Mouse (Mus musculus) adipocyte (in vitro differentiated cells): ENCODE data around the gene Hsh2d.

ENCODE experiments used
- DNase-seq: peaks from one replicate; pipeline ENCODE4 v3.0.0-alpha.2; 2016; ENCODE audit warnings: low spot score

Gene Hsh2d

DNA sequence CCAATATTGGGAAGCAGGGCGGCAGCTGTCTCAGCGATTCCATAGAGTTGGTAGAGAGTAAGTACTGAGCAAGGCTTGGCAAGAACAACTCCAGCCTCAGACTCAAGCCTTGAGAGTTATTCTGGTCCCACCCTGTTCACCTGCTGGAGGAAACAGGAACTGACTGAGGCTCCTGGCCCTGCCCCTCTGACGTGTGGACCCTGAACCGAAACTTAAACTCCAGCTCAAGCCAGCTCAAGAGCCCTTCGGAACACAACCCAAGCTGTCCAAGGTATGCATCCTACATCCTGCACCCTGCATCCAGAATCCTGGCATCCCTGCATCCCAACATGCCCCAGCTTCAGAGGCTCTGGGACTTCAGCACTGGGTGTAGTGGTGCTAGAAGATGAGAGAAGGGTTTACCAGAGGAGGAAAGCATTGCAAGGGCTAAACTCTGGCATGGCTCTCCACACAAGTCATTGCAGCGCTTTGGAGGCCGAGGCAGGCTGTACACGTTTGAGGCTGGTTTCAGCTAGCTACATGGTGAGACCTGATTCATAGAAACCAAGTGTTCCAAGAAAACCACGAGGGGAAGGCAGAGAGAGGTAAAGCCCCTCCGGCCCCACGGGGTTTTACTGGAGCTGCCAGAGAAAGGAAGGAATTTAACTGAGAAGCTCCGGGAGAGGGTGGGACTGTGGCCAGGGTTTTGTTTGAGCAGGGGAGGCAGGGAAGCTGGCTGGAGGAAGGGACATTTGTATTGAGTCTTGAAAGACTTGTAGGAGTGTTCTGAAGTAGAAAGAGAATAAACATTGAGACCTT is at the start of gene Hsh2d:
Gene Hsh2d (plus strand): TSS at position 222 of the 798 bp plus-strand sequence.
- DNase-seq = no peak

DNA sequence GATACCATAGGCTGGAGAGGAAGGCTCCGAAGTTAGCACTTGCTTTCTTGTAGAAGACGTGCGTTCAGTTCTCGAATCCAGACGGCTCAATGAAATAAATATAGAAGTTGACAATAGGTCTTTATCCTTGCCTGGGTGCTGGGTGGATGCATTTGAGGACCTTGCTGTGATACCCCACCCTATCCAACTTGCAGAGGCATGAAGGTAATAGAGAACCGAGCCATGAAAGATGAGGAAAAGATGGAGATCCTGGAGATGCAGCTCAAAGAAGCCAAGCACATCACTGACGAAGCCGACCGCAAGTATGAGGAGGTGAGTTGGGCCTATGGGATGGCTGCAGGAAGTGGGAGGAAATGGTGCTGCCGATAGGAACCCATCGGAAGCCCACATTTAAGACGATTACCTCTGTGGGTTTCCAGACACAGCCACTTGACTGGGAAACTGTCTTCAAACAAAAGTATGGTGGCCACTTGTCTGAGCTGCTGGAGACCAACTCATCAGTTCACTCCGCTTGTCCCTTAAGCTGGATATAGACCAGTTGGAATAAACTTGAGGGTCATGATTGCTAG is 46.1 kb upstream of the Hsh2d start:
- DNase-seq = no peak

DNA sequence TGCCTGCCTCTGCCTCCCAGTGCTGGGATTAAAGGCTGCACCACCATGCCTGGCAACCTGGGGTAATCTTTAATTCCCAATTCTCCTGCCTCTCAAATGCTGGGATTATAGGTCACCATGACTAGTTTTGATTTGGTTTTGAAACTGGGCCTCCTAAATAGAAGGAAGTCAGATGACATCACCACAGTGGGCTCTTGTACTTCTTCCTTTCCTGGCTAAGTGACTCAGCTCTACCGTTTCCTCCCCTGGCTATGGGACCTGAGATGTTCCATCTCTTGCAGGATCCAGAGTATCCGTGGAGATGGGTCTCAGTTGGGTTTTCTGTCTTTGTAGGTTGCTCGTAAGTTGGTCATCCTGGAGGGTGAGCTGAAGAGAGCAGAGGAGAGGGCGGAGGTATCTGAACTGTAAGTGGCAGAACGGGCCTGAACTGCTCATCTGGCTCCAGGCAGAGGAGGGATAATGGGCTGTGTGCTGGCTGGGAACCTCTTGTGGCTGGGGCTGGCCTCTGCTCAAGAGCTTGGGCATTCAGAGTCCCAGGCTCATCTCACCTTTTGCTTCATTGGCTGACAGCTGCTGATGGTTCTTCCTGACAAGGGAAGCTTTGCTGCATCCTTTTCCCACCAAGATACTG is 45.0 kb upstream of the Hsh2d start:
- peak; percentile 47 for DNase-seq

DNA sequence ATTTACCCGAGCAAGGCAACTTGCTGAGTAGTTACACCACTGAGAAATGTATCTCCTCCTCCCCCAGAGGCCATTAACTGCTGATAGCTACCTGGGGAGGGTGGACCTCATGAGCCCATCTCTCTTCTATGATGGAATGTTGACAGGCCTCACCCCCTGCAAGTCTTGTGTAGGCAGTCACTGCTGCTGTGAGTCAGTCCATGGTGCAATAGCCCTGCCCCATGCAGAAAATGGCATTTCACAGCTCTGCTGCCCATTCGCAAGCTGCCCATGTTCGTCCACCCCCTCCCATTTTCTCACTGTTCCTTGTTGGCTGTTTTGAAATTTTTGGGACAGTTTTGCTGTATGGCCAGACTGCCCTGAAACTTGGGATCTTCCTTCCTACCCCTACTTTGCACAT is 43.9 kb upstream of the Hsh2d start:
- peak; percentile 47 for DNase-seq

DNA sequence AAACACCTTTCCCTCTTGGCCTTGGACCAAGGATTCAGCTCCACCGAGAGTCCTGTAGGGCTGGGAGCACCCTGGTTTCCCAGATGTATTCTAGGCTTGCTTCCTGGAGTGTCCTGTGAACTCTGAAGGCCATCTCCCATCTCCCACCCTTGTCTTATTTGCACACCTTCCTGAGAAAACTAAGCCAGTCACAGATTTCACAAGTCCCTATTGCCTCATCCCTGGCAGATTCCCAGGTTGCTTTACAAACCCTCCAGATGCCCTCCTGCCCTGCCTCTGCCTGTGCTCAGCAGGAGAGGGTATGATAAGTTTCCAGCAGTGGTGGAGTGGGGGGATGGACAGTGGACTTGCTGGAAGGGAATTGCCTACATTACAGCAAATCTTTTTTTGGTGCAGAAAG is 43.4 kb upstream of the Hsh2d start:
- DNase-seq = peak; percentile 84

DNA sequence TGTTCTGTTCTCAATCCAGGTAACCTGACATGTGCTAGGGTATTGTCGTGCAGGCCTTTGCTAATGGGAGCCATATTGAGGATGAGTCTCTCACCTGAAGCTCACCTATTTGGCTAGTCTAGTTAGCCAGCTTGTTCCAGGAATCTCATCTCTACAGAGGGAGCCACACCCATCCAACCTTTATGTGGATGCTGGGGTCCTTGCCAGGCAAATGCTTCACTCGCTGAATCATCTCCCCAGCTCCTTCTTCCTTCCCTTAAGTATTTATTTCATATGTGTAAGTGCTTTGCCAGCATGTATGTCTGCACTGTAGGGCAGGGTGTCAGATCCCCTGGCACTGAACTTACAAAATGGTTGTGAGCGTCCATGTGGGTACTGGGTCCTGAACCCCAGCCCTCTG is 42.9 kb upstream of the Hsh2d start:
- DNase-seq = no peak

DNA sequence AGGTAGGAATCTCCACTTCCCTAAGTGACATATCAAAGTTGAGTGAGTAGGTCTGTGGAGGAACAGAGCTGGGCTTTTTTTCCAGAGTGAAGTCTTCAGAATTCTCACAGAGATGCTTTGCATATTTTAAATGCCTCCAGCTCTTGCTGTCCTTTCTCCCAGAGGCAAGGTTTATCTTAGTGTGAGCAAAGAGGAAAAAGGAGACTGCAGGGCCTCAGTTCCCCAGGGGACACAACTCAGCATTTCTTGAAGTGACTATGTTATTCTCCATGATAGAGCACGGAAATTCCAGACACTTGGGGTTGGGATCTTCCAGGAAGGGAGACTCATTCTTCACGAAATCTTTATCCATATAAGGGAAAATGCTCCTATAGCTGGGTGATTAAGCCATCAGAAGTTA is 42.2 kb upstream of the Hsh2d start:
- no peak for DNase-seq

DNA sequence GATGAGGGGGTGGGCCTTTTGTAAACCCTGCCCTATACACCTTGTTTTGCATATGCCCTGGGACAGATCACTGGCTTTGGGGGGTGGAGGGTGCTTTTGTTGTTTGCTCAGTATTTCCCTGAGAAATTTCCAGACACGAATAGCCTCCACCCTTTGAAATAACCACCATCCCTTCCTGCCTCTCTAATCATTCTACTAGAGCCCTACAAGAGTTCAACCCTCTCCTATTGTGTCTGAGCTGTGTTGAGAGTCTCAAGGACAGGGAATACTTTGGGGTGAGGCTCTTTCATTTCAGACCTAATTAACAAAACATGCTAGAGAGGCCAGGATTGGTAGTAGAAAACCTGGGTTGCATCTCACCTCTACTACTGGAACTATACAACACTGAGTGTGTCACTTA is 40.4 kb upstream of the Hsh2d start:
- DNase-seq = no peak

DNA sequence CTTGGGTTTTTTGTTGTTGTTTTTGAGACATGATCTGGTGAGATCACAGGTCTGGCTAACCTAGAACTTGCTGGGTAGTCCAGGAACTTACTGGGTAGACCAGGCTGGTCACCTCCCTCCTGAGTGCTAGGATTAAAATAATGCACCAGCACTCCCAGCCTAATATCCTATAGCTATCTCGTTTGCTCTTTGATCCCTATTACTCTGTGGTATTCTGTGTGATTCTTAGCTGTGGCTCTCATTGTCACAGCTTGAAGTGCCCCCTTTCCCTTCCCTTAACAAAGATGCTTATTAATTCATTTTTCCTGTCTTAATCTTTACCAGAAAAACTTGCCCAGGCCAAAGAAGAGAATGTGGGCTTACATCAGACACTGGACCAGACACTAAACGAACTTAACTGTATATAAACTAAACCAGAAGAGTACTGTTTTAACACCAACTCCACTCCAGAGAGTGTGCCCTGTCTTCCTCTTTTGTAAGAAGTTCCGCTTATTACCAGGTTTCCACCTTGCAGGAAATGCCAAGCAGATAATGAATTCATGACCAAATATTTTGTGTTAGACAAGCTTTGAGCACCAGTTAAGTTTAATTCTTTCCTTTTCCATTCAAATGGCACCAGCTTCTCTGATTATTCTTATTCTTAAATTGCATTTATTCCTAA is 37.9 kb upstream of the Hsh2d start:
- DNase-seq = no peak

DNA sequence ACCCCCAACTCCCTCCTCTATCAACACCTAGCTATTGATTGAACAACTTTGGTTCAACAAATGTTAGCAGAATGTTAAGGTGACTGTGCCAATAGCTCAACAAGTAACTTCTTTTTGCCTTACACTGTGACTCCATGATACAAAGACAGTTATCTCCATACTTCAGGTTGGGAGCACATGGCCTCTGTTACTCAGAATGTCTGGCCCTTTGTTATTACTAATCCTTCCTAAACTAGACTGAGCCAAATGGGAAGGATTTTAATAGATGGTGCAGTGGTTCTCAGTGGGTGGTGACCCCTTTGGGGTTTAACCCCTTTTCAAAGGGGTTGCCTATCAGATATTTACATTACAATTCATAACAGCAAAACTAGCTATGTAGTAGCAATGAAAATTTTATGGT is 36.1 kb upstream of the Hsh2d start:
- DNase-seq = no peak

DNA sequence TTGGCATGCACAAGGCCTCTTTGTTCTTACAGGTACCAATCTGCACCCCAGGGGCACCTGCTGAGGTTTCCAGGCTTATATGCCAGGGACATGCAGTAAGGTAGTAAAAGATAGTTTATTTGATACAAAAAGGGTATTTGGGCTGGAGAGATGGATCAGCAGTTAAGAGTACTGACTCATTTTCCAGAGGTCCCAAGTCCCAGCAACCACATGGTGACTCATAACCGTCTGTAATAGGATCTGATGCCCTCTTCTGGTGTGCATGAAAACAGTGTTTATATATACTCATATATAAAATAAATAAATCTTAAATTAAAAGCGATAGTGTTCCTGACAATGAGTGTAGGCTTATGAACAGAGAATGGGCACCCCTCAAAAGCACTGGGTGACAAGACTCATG is 31.3 kb upstream of the Hsh2d start:
- DNase-seq = no peak

DNA sequence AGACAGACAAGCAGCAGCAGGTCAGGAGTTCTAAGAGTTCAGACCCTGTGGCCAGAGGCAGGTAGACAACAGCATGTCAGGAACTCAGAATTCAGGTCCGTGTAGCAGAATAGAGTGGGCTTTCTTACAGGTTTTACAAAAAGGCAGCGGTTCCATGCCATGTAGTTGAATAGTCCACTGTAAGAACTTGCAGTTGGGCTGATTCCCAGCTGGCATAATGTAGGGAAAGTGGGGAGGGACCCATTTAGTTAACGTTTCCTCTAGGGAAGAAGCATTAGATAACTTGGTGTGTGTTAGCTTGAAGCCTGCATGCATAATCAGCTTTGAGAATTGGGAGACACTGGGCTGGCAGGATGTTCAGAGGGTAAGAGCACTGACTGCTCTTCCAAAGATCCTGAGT is 30.7 kb upstream of the Hsh2d start:
- peak; percentile 24 for DNase-seq

DNA sequence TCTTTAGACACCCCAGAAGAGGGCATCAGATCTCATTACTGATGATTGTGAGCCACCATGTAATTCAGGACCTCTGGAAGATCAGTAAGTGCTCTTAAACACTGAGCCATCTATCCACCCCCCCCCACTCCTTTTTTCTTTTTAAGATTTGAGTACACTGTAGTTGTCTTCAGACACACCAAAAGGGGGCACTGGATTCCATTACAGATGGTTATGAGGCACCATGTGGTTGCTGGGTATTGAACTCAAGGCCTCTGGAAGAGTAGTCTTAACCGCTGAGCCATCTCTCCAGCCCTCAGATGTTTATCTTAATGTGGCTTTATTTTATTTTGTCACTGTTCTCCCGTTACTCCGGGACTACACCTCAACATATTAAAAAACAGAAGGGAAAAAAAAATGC is 29.4 kb upstream of the Hsh2d start:
- no peak for DNase-seq

DNA sequence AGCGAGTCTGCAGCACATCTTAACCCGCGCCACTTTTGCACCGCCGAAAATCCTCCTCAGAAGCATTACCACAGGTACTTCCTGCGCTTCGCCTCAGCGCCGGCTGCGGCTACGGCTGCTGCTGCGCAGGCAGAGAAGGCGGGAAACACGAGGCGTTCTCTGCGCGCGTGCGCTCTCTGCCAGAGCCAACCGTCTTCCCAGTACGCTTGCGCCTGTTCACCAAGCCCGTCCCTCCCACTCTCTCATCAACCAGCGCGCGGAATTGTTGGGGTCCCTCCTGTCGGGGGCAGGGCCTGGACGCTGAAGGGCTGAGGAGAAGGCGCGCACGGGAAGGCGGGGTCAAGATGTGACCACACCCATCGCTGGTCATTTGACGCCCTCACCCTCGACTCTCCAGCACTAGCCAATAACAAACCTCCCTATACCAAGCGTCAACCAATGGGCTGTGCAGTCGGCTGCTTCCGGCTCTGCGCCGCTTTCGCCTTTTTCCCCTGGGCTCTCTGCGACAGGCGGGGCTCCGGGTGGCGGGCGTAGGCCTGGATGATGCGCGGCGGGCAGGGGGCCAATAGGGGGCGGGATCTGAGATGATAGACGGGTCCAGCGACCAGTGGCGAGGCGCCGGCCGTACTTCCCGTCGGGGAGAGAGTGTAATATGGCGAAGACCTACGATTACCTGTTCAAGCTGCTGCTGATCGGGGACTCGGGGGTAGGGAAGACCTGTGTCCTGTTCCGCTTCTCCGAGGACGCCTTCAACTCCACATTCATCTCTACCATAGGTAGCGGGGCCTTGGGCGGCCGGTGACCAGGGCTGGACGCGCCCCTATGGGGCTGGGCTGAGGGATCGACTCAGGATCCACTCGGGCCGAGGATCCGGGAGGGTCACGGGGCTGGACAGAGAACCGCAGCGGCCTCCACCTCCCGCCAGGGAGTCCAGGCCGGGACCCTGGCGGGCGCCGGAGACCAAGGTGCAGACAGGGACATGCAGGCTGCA is 28.4 kb upstream of the Hsh2d start, which contains the start of gene Rab8a:
Gene Rab8a (plus strand): TSS at position 494 of the 991 bp plus-strand sequence.
- peak; percentile 99 for DNase-seq

DNA sequence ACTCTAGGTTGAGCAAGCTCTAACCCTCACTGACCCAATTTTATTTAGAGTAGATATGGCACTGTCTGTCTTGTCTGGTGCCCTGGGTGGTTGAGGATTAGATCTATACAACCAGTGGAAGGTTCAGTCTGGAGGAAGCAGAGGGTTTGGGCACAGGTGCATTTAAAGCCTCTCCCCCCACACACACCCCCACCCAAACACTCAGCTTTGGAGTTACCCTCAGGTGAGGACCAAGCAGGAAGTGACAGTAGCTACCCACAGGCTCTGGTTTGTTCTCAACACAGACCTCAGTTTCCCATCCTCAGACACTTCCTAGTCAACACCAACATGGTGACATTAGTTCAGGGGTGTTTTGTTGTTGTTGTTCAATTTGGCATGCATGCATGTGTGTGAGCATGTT is 26.6 kb upstream of the Hsh2d start:
- DNase-seq = no peak

DNA sequence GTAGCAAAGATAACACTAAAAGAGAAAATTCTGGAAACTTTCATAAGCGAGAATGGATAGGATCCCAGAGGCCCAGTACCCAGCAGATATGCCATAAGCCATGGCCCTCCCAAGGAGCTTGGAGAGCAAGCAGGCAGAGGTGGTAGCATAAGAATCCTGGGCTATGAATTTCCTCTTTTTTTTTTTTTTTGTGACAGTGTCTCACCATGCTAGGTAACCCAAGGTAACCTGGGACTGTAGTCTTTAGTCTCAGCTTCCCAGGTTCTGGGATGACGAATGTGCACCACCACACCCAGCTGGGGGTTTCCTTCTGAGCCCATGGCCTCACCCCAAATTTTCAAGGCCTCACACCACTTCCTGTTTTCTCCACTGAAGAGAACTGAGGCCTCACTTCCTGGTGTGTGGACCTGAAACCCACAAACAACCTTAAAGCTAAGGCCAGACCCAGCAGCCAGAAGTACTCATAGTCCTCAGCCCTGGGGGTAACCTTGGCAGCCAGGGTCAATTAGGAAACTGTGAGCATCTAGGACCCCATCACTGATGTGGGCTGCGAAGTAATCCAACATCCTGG is 20.3 kb upstream of the Hsh2d start:
- no peak for DNase-seq

DNA sequence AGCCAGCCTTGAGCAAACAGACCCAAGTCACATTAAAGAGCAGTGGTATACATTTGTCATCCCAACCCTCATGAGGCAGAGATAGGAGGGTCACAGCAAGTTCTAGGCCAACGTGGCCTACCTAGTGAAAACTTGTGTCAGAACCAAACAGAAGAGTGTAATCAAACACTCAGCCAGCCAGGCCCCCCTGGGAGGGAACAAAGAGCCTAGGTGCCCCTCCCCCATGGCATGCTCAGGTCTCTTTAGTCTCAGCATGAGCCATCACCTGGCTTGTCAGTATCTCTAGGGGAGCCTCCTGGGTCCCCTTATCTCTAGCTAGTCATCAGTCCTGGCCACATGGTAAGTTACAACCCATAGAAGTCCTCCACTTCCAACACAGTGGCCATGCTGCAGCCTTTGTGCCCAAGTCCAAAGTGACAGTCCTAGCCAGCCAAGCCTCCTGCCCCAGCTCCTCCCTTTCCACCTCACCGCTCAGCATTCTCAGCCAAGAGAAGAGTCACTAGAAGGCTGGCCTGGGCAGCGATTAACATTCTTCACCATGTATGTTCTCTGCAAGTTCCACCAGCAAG is 19.7 kb upstream of the Hsh2d start:
- DNase-seq = no peak

DNA sequence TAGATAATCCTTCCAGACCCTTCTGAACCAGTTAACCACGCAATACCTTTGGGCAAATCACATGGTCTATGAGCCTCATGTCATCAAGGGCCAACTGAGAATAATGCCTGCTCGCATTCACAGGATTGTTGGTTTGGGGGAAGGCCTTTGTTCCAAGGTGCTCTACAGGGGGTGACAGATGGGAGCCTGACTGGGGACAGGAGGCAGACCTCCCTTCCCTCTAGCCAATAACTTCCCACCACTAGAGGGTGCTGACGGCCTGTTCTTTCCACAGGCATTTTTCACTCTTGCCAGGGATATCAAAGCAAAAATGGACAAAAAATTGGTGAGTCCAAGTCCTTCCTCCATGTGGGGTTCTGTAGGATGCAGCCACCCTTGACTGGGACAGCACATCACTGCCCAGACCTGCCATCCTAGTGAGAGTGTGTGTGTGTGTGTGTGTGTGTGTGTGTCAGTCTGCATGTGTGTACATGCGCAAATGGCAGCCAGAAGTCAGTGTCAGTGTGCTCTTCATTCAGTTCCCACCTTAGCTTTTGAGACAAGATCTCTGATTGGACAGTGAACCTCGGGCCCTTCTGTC is 12.0 kb upstream of the Hsh2d start:
- DNase-seq = peak; percentile 81

DNA sequence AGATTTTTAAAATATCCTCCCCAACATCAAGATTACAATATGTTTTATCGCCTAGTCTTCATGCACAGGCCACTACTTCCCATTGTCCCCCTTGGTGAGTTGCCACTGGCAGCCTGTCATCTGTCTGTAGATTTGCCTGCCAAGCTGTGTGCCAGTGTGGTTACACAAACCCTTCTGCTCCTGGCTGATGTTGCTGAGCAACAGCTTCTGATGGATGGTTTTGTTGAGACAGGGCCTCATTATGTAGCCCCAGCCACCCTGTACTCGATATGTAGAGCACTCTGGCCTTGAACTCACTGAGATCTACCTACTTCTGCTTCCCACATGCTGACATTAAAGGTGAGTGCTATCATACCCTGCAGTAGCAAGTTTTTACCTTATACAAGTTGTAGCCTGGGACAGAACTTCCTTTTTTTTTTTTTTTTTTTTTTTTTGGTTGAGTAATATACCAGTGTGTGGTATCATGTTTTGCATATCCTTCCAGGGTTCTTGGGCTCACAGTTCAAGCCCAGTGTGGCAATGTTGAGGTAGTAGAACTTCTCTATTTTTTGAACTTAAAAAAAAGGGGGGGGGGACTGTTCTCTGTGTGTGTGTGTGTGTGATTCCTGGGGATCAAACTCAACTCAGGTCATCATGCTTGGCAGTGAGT is 5.8 kb upstream of the Hsh2d start:
- DNase-seq = peak; percentile 83

DNA sequence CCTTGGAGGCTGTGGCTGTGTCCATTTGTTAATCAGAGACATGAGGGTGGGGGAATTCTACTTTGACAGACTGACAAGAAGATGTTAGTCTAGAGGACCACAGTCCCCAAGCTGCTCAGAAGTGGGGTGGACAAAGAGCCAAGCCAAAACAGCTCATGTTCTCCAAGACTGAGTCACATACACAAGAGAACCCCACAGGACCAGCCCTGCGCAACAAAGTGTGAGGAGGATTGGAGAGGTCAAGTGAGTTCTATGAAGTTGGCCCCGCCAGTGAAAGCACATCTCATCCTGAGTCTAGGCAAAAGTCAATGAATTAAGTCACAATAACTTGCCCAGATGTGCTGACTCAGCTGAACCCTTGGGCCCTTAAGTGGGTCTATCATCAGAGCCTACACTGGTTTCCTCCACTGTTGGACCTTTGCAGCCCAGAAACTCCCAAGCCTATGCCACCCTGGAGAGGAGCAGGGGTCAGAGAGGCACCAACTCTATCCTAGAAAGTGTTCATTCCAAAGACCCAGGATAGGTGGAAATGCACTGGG is 1.6 kb upstream of the Hsh2d start:
- no peak for DNase-seq
